Mouse (Mus musculus) brain, embryonic 18.5 days (tissue): ENCODE measurements at regions not wholly inside any gene's neighbourhood (a gene's known extent, or its start where the extent isn't known, plus 50 kb on each side); places are given as distances from the start of the nearest gene placed in this dataset.

Experiments
- DNase-seq: peaks from one replicate; pipeline ENCODE4 v3.0.0-alpha.2; 2012; ENCODE audit warnings: low read depth, low spot score

DNA sequence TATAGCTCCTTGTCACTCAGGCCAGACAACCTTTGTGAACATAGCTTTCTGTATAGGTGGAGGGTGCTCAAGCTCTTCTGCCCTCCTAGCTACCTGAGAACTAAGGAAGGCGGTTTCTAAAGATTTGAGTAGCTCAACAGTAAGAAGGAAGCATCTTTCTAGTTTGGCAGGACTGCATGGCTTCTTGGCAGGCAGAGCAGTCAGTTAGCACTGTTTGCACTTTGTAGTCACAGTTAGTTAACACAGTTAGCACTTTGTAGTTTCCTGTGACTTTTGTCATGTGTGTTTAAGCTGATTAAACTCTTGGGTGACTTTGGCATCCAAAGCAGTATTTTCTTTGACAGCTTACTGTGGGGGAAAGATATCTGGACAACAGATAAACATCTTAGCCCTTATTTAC is 219.7 kb downstream of the Zbbx start:
- no peak for DNase-seq

DNA sequence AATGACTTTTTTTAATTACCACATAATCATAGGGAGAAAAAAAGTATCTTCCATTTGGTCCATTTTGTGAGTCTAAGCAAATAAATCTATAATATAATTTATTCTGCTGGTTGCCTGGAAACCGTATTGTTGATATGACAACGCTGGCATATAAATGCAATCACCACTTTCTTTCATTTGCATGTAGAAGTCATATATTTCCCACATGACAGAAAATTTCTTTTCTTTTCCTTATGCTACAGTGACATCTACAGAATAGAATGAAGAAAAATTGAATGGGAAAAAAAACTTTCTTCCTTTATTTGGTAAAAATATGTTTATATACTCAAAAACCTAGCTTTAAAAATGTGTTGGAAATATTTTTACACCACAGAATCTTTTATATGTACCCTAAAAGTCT is 243.6 kb downstream of the Zbbx start:
- peak; percentile 58 for DNase-seq

DNA sequence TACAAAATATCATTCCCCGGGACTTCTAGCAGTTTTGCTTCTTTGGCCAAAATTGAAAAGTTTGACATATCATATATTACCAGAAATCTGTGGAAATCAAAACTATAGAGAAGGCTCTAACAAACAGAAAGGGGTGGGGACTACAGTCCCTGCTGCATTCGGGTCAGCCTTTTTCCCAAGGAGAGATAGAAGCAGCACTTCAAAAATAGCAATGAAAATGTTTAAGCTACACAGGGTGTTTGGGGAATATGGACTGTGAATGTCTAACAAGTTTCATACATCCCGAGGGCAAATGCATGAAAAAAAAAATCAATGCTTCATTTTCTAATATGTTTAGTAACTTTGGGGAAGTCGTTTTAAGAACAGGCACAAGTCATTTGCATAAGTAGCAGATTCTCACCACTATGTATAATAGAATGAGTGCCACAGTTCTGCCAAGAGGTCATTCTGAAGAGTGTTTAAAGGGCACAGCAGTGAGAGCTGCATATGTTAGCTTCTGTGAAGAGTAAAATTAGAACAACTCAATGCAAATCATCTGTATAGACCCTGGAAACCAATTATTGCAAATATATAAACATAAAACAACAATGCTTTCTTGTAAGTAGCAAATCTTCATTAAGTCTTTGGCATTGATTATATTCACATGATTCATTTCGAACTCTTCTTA is 244.2 kb downstream of the Zbbx start:
- no peak for DNase-seq

DNA sequence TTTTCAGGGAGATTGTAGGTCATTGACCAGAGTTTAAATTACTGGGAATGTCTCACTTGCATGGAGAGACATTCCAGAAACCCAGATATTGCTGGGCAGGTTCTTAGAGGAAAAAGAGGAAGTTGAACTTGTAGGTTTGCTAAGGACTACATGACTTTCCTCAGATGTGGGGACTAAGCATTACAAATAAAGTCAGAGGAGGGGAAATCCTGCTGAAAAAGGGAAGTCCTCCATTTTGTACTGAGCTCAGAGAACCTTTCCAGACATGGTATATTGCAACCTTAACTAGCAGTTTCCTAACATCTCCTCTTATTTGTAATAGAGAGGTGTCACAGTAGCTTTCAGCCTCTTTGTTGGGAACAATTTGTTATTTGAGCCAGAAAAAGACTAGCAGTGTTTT is 260.7 kb downstream of the Zbbx start:
- no peak for DNase-seq
